In genomic region chr3:32987806-32988205, GRCm38 (mm10) we compare ENCODE assay signal across 17 mouse cellular contexts.
"Had no signal": no experiment of that assay in that cellular context is flagged by ENCODE, and none has a peak within 500 bp of the region (broad histone marks: within the 10 kb centered on the region; RNA-seq: fewer than 3 reads in every experiment).

No protein-coding gene starts in this region.

- H3K27ac ChIP-seq: kidney, postnatal 0 days; liver, embryonic 14.5 days; macrophage; midbrain, embryonic 12.5 days; midbrain, embryonic 15.5 days; neural tube, embryonic 12.5 days; neural tube, embryonic 15.5 days; stomach, embryonic 15.5 days had no signal

- DNase-seq: kidney, adult 2 months; kidney, postnatal 25 days; liver, postnatal 0 days; lung, embryonic 14.5 days; right cerebral cortex, adult 18-20 months; right cerebral cortex, postnatal 14 days; right cerebral cortex, postnatal 4 days; thymus, adult 18-20 months; thymus, postnatal 36 days had no signal

- H3K4me1 ChIP-seq: midbrain, embryonic 15.5 days; neural tube, embryonic 12.5 days; neural tube, embryonic 15.5 days; stomach, embryonic 15.5 days had no signal

- H3K4me3 ChIP-seq: midbrain, embryonic 12.5 days; midbrain, embryonic 15.5 days; neural tube, embryonic 12.5 days; neural tube, embryonic 15.5 days; stomach, embryonic 15.5 days had no signal
